Mouse (Mus musculus) hindbrain, embryonic 11.5 days (tissue): ENCODE measurements around the gene F2r. TPM values are rescaled to one million over a fixed set of nuclear protein-coding genes. Genes with fewer than 3 reads are reported as not detected.

Experiments used
- ATAC-seq: fragments of 200-750 bp; cut with Nextera tagmentation; 2 replicates; pipeline ENCODE4 v1.8.0; 2017; ENCODE audit warnings: mild to moderate bottlenecking, moderate TSS enrichment, moderate library complexity; ENCODE audit not compliant: low FRiP score
- DNase-seq: peaks from one replicate; pipeline ENCODE4 v3.0.0-alpha.2; 2015; ENCODE audit warnings: low spot score
- H3K27ac ChIP-seq: fragments of 300-500 bp; sonication (generic); 2 replicates; pipeline ENCODE4 v1.5.1; 2014; ENCODE audit warnings: mild to moderate bottlenecking, low read depth, low read length
- H3K27me3 ChIP-seq: fragments of 300-500 bp; sonication (generic); 2 replicates; pipeline ENCODE4 v1.6.1; 2014; ENCODE audit warnings: mild to moderate bottlenecking, low read length, moderate library complexity, mixed read lengths; ENCODE audit not compliant: control insufficient read depth, insufficient read depth
- H3K36me3 ChIP-seq: fragments of 300-500 bp; sonication (generic); 2 replicates; pipeline ENCODE4 v1.6.1; 2014; ENCODE audit warnings: mild to moderate bottlenecking, low read length, moderate library complexity, mixed read lengths; ENCODE audit not compliant: control insufficient read depth, insufficient read depth
- H3K4me1 ChIP-seq: fragments of 300-500 bp; sonication (generic); replicated peaks from 2 replicates; pipeline ENCODE4 v1.6.1; 2014; ENCODE audit warnings: low read length, mixed read lengths; ENCODE audit not compliant: control insufficient read depth, insufficient read depth
- H3K4me2 ChIP-seq: fragments of 300-500 bp; sonication (generic); replicated peaks from 2 replicates; pipeline ENCODE4 v1.6.1; 2014; ENCODE audit warnings: mild to moderate bottlenecking, low read depth, low read length
- H3K4me3 ChIP-seq: fragments of 300-500 bp; sonication (generic); 2 replicates; pipeline ENCODE4 v1.5.1; 2014; ENCODE audit warnings: low read depth, low read length
- H3K9ac ChIP-seq: fragments of 300-500 bp; sonication (generic); 2 replicates; pipeline ENCODE4 v1.6.1; 2014; ENCODE audit warnings: low read depth, low read length
- H3K9me3 ChIP-seq: fragments of 300-500 bp; sonication (generic); 2 replicates; pipeline ENCODE4 v1.6.1; 2016; ENCODE audit warnings: low read length; ENCODE audit not compliant: control insufficient read depth
- WGBS: fragments of 180-500 bp; shearing (Covaris S2); extraction: QIAGEN DNeasy Blood & Tissue Kit; methylation state at CpG from one replicate; pipeline ENCODE4 v1.1.7; 2014; 5-methylcytosine and 5-hydroxymethylcytosine counted together
- polyA plus RNA-seq: library from polyadenylated mRNA; unstranded; fragments of >200 nt; fragmentation: Nextera tagmentation; extraction: Ambion mirVana; gene quantifications from 2 replicates; pipeline ENCODE4 v1.2.1, GENCODE M21; 2014

Gene F2r
- polyA plus RNA-seq, 1 experiment from 2014 or later = 123 TPM

- no peak overlapping the region for H3K27ac ChIP-seq
- DNase-seq (no peak), ATAC-seq (no peak)
Observed at GRCm38 (mm10) chr13:95553885-95554492, 64.3 kb downstream of the F2r start.

More at GRCm38 (mm10) chr13:95553885-95554492, 64.3 kb downstream of the F2r start:
- Histone ChIP-seq H3K4me2 (no peak overlapping the region), H3K27me3 (no peaks in the 10 kb centered on the region), H3K9ac (no peak overlapping the region), H3K9me3 (no peaks in the 10 kb centered on the region), H3K4me3 (no peak overlapping the region), H3K36me3 (no peaks in the 10 kb centered on the region), H3K4me1 (no peaks in the 10 kb centered on the region)
- 81% methylated on average over 11 of the region's 11 CpGs for WGBS

Other genes with a start within 250 kb of the F2r start
- 47.7 and 54.4 TPM in 2 replicates for gene Aggf1, start 243.1 kb downstream of the F2r start, polyA plus RNA-seq
- 2.9 TPM in 2 replicates for gene Crhbp, start 173.6 kb downstream of the F2r start, polyA plus RNA-seq
- gene S100z, start 139.8 kb downstream of the F2r start, polyA plus RNA-seq = not detected in 2 replicates
- gene F2rl1, start 93.3 kb downstream of the F2r start, polyA plus RNA-seq = 0.13 and 0.17 TPM in 2 replicates
- 2.8 and 3.7 TPM in 2 replicates for gene F2rl2, start 78.4 kb upstream of the F2r start, polyA plus RNA-seq